Mouse (Mus musculus): ENCODE results near the gene Tspyl4. TPM values are rescaled to one million over a fixed set of nuclear protein-coding genes. Genes with fewer than 3 reads are reported as not detected.
"Not testable (repeated sequence)": the region's sequence is repeated elsewhere in the genome, so short reads cannot be mapped to it uniquely, and the experiment has no call there.

Tspyl4 gene
- polyA plus RNA-seq (2015; fragmentation: Nextera tagmentation; extraction: Ambion mirVana), result 207 and 216 TPM in 2 replicates

GRCm38 (mm10) chr10:34297299-34297979 is at the start of gene Tspyl4:
TSS of gene Tspyl4 (plus strand) at chr10:34297442.
- Histone ChIP-seq H3K27ac (peak within 1 kb of the TSS; percentile 97), H3K4me3 (replicated peaks) (peak within 1 kb of the TSS; percentile 84), H3K36me3 (0 out of 2 replicates have a peak, but pooled peaks cover 3% of the 10 kb centered on the region), H3K27me3 (no peaks in the 10 kb centered on the region), H3K4me1 (replicated peaks) (peaks cover 46% of the 10 kb centered on the region), H3K4me2 (replicated peaks) (peak within 1 kb of the TSS; percentile 97), H3K9ac (replicated peaks) (peak within 1 kb of the TSS; percentile 96), H3K9me3 (no peaks in the 10 kb centered on the region)
- under 1% methylated on average over 38 of the region's 38 CpGs for WGBS
- ATAC-seq, result peak; percentile 97

- Histone ChIP-seq H3K9me3 (no peaks in the 10 kb centered on the region), H3K36me3 (no peaks in the 10 kb centered on the region), H3K4me3 (replicated peaks) (no peak overlapping the region), H3K4me2 (replicated peaks) (no peak overlapping the region), H3K27me3 (no peaks in the 10 kb centered on the region), H3K9ac (replicated peaks) (no peak overlapping the region), H3K27ac (no peak overlapping the region), H3K4me1 (replicated peaks) (0 out of 2 replicates have a peak, but pooled peaks cover 3% of the 10 kb centered on the region)
- WGBS, result 38% methylated on average over 3 of the region's 3 CpGs
- no peak for ATAC-seq
Observed at GRCm38 (mm10) chr10:34247757-34248156, 49.5 kb upstream of the Tspyl4 start.

GRCm38 (mm10) chr10:34249594-34249993 is 47.6 kb upstream of the Tspyl4 start:
- H3K9ac ChIP-seq (replicated peaks), result no peak overlapping the region
- H3K27ac ChIP-seq, result no peak overlapping the region
- H3K9me3 ChIP-seq, result no peaks in the 10 kb centered on the region
- no peak for ATAC-seq
- no peaks in the 10 kb centered on the region for H3K36me3 ChIP-seq
- H3K27me3 ChIP-seq, result no peaks in the 10 kb centered on the region
- WGBS, result 64% methylated on average over 2 of the region's 2 CpGs
- H3K4me2 ChIP-seq (replicated peaks), result no peak overlapping the region
- H3K4me1 ChIP-seq (replicated peaks), result 0 out of 2 replicates have a peak, but pooled peaks cover 3% of the 10 kb centered on the region
- no peak overlapping the region for H3K4me3 ChIP-seq (replicated peaks)

- not testable (repeated sequence) for ATAC-seq; H3K27ac ChIP-seq; H3K36me3 ChIP-seq; H3K4me1 ChIP-seq (replicated peaks); H3K4me2 ChIP-seq (replicated peaks); H3K4me3 ChIP-seq (replicated peaks); H3K9me3 ChIP-seq; H3K9ac ChIP-seq (replicated peaks); H3K27me3 ChIP-seq
- 91% methylated on average over 9 of the region's 9 CpGs for WGBS
Observed at GRCm38 (mm10) chr10:34252833-34253232, 44.4 kb upstream of the Tspyl4 start.

GRCm38 (mm10) chr10:34265106-34265505 is 32.1 kb upstream of the Tspyl4 start:
- no peak for ATAC-seq
- H3K27me3 ChIP-seq, result no peaks in the 10 kb centered on the region
- no peak overlapping the region for H3K9ac ChIP-seq (replicated peaks)
- 90% methylated on average over 4 of the region's 4 CpGs for WGBS
- no peaks in the 10 kb centered on the region for H3K4me1 ChIP-seq (replicated peaks)
- H3K36me3 ChIP-seq, result no peaks in the 10 kb centered on the region
- H3K4me3 ChIP-seq (replicated peaks), result no peak overlapping the region
- no peaks in the 10 kb centered on the region for H3K9me3 ChIP-seq
- no peak overlapping the region for H3K4me2 ChIP-seq (replicated peaks)
- no peak overlapping the region for H3K27ac ChIP-seq

- Histone ChIP-seq H3K27me3 (no peaks in the 10 kb centered on the region), H3K27ac (no peak overlapping the region), H3K36me3 (no peaks in the 10 kb centered on the region), H3K9ac (replicated peaks) (no peak overlapping the region), H3K4me2 (replicated peaks) (no peak overlapping the region), H3K4me3 (replicated peaks) (no peak overlapping the region), H3K9me3 (no peaks in the 10 kb centered on the region), H3K4me1 (replicated peaks) (no peaks in the 10 kb centered on the region)
- 72% methylated on average over 5 of the region's 5 CpGs for WGBS
- no peak for ATAC-seq
Observed at GRCm38 (mm10) chr10:34267312-34268070, 29.8 kb upstream of the Tspyl4 start.

GRCm38 (mm10) chr10:34271681-34272080 is 25.6 kb upstream of the Tspyl4 start:
- WGBS, result 65% methylated on average over 7 of the region's 7 CpGs
- no peak for ATAC-seq
- no peaks in the 10 kb centered on the region for H3K27me3 ChIP-seq

GRCm38 (mm10) chr10:34280591-34281175 is 16.6 kb upstream of the Tspyl4 start:
- H3K4me3 ChIP-seq (replicated peaks), result peak overlapping the region; percentile 27
- H3K36me3 ChIP-seq, result no peaks in the 10 kb centered on the region
- H3K27me3 ChIP-seq, result no peaks in the 10 kb centered on the region
- no peaks in the 10 kb centered on the region for H3K9me3 ChIP-seq
- peak; percentile 2; the same call in 1 of the 2 replicates for ATAC-seq
- peak overlapping the region; percentile 50; the same call in 1 of the 2 replicates for H3K9ac ChIP-seq (replicated peaks)
- 30% methylated on average over 13 of the region's 13 CpGs for WGBS
- H3K27ac ChIP-seq, result peak overlapping the region; percentile 63; the same call in 1 of the 2 replicates
- H3K4me2 ChIP-seq (replicated peaks), result peak overlapping the region; percentile 50
- H3K4me1 ChIP-seq (replicated peaks), result peaks cover 24% of the 10 kb centered on the region

More at GRCm38 (mm10) chr10:34271681-34272080, 25.6 kb upstream of the Tspyl4 start:
- H3K4me3 ChIP-seq (replicated peaks), result no peak overlapping the region
- no peaks in the 10 kb centered on the region for H3K9me3 ChIP-seq
- no peaks in the 10 kb centered on the region for H3K4me1 ChIP-seq (replicated peaks)
- H3K27ac ChIP-seq, result no peak overlapping the region
- no peak overlapping the region for H3K9ac ChIP-seq (replicated peaks)
- no peaks in the 10 kb centered on the region for H3K36me3 ChIP-seq
- H3K4me2 ChIP-seq (replicated peaks), result no peak overlapping the region

GRCm38 (mm10) chr10:34281211-34281961 is 15.9 kb upstream of the Tspyl4 start:
- peak; percentile 0; the same call in 1 of the 2 replicates for ATAC-seq
- H3K36me3 ChIP-seq, result 0 out of 2 replicates have a peak, but pooled peaks cover 2% of the 10 kb centered on the region
- no peaks in the 10 kb centered on the region for H3K27me3 ChIP-seq
- H3K4me2 ChIP-seq (replicated peaks), result peak overlapping the region; percentile 93
- H3K4me3 ChIP-seq (replicated peaks), result peak overlapping the region; percentile 96
- H3K27ac ChIP-seq, result peak overlapping the region; percentile 90
- WGBS, result 18% methylated on average over 14 of the region's 14 CpGs
- peak overlapping the region; percentile 68 for H3K9ac ChIP-seq (replicated peaks)
- peaks cover 26% of the 10 kb centered on the region for H3K4me1 ChIP-seq (replicated peaks)
- H3K9me3 ChIP-seq, result no peaks in the 10 kb centered on the region

- Histone ChIP-seq H3K27me3 (no peaks in the 10 kb centered on the region), H3K36me3 (peaks cover 3% of the 10 kb centered on the region; the same call in 1 of the 2 replicates), H3K4me1 (replicated peaks) (peaks cover 26% of the 10 kb centered on the region), H3K27ac (peak within 1 kb of the TSS; percentile 90), H3K9me3 (no peaks in the 10 kb centered on the region), H3K4me3 (replicated peaks) (peak within 1 kb of the TSS; percentile 96), H3K4me2 (replicated peaks) (peak within 1 kb of the TSS; percentile 93), H3K9ac (replicated peaks) (peak within 1 kb of the TSS; percentile 93)
- peak; percentile 98 for ATAC-seq
- WGBS, result under 1% methylated on average over 38 of the region's 38 CpGs
Observed at GRCm38 (mm10) chr10:34281962-34282388, 15.3 kb upstream of the Tspyl4 start, which contains the start of gene Tspyl1. TSS of gene Tspyl1 (plus strand) at chr10:34282190.
